Mouse (Mus musculus): ENCODE measurements around the gene Erich3. TPM values are rescaled to one million over a fixed set of nuclear protein-coding genes. Genes with fewer than 3 reads are reported as not detected.

Erich3 gene
- polyA plus RNA-seq, 1 experiment = 147 TPM

- no peak for TF ChIP-seq POLR2A (IDR thresholded peaks at IDR 0.05; ENCODE audit: control insufficient read depth, low read depth, low read length)
- TF ChIP-seq CTCF (IDR thresholded peaks at IDR 0.05; ENCODE audit: control insufficient read depth, insufficient read depth, insufficient replicate concordance, low read depth, low read length) = no peak
- Histone ChIP-seq H3K36me3 (ENCODE audit: control insufficient read depth, insufficient read depth, low read length) (no peaks in the 10 kb centered on the region), H3K4me3 (ENCODE audit: control insufficient read depth, low read depth, low read length) (no peak overlapping the region), H3K4me1 (ENCODE audit: control insufficient read depth, insufficient read depth, low read length) (no peaks in the 10 kb centered on the region), H3K27me3 (ENCODE audit: control insufficient read depth, insufficient read depth, low read length) (no peaks in the 10 kb centered on the region), H3K27ac (ENCODE audit: control insufficient read depth, insufficient read depth, low read depth, low read length) (no peak overlapping the region)
These were observed 30.2 kb downstream of the Erich3 start for GRCm38 (mm10) chr3:154693902-154694301.

- H3K36me3 ChIP-seq (ENCODE audit: control insufficient read depth, insufficient read depth, low read length) = no peaks in the 10 kb centered on the region
- TF ChIP-seq CTCF (IDR thresholded peaks at IDR 0.05; ENCODE audit: control insufficient read depth, insufficient read depth, insufficient replicate concordance, low read depth, low read length) (no peak), POLR2A (IDR thresholded peaks at IDR 0.05; ENCODE audit: control insufficient read depth, low read depth, low read length) (no peak)
- no peaks in the 10 kb centered on the region for H3K27me3 ChIP-seq (ENCODE audit: control insufficient read depth, insufficient read depth, low read length)
- no peak overlapping the region for H3K27ac ChIP-seq (ENCODE audit: control insufficient read depth, insufficient read depth, low read depth, low read length)
- H3K4me3 ChIP-seq (ENCODE audit: control insufficient read depth, low read depth, low read length) = no peak overlapping the region
- no peaks in the 10 kb centered on the region for H3K4me1 ChIP-seq (ENCODE audit: control insufficient read depth, insufficient read depth, low read length)
These were observed 33.0 kb downstream of the Erich3 start for GRCm38 (mm10) chr3:154696611-154697010.

GRCm38 (mm10) chr3:154698907-154699306 is 35.2 kb downstream of the Erich3 start:
- Histone ChIP-seq H3K4me1 (ENCODE audit: control insufficient read depth, insufficient read depth, low read length) (no peaks in the 10 kb centered on the region), H3K27me3 (ENCODE audit: control insufficient read depth, insufficient read depth, low read length) (no peaks in the 10 kb centered on the region), H3K27ac (ENCODE audit: control insufficient read depth, insufficient read depth, low read depth, low read length) (no peak overlapping the region), H3K36me3 (ENCODE audit: control insufficient read depth, insufficient read depth, low read length) (no peaks in the 10 kb centered on the region), H3K4me3 (ENCODE audit: control insufficient read depth, low read depth, low read length) (no peak overlapping the region)
- TF ChIP-seq POLR2A (IDR thresholded peaks at IDR 0.05; ENCODE audit: control insufficient read depth, low read depth, low read length) = no peak
- TF ChIP-seq CTCF (IDR thresholded peaks at IDR 0.05; ENCODE audit: control insufficient read depth, insufficient read depth, insufficient replicate concordance, low read depth, low read length) = no peak

GRCm38 (mm10) chr3:154700296-154700695 is 36.6 kb downstream of the Erich3 start:
- Histone ChIP-seq H3K27me3 (ENCODE audit: control insufficient read depth, insufficient read depth, low read length) (no peaks in the 10 kb centered on the region), H3K27ac (ENCODE audit: control insufficient read depth, insufficient read depth, low read depth, low read length) (no peak overlapping the region), H3K4me1 (ENCODE audit: control insufficient read depth, insufficient read depth, low read length) (no peaks in the 10 kb centered on the region), H3K4me3 (ENCODE audit: control insufficient read depth, low read depth, low read length) (no peak overlapping the region), H3K36me3 (ENCODE audit: control insufficient read depth, insufficient read depth, low read length) (no peaks in the 10 kb centered on the region)
- TF ChIP-seq CTCF (IDR thresholded peaks at IDR 0.05; ENCODE audit: control insufficient read depth, insufficient read depth, insufficient replicate concordance, low read depth, low read length) = no peak
- TF ChIP-seq POLR2A (IDR thresholded peaks at IDR 0.05; ENCODE audit: control insufficient read depth, low read depth, low read length) = no peak

GRCm38 (mm10) chr3:154700735-154701134 is 37.1 kb downstream of the Erich3 start:
- Histone ChIP-seq H3K4me3 (ENCODE audit: control insufficient read depth, low read depth, low read length) (no peak overlapping the region), H3K36me3 (ENCODE audit: control insufficient read depth, insufficient read depth, low read length) (no peaks in the 10 kb centered on the region), H3K27me3 (ENCODE audit: control insufficient read depth, insufficient read depth, low read length) (no peaks in the 10 kb centered on the region), H3K27ac (ENCODE audit: control insufficient read depth, insufficient read depth, low read depth, low read length) (no peak overlapping the region), H3K4me1 (ENCODE audit: control insufficient read depth, insufficient read depth, low read length) (no peaks in the 10 kb centered on the region)
- no peak for TF ChIP-seq POLR2A (IDR thresholded peaks at IDR 0.05; ENCODE audit: control insufficient read depth, low read depth, low read length)
- TF ChIP-seq CTCF (IDR thresholded peaks at IDR 0.05; ENCODE audit: control insufficient read depth, insufficient read depth, insufficient replicate concordance, low read depth, low read length) = no peak

- Histone ChIP-seq H3K36me3 (ENCODE audit: control insufficient read depth, insufficient read depth, low read length) (no peaks in the 10 kb centered on the region), H3K4me3 (ENCODE audit: control insufficient read depth, low read depth, low read length) (no peak overlapping the region), H3K27me3 (ENCODE audit: control insufficient read depth, insufficient read depth, low read length) (no peaks in the 10 kb centered on the region), H3K4me1 (ENCODE audit: control insufficient read depth, insufficient read depth, low read length) (no peaks in the 10 kb centered on the region), H3K27ac (ENCODE audit: control insufficient read depth, insufficient read depth, low read depth, low read length) (no peak overlapping the region)
- no peak for TF ChIP-seq CTCF (IDR thresholded peaks at IDR 0.05; ENCODE audit: control insufficient read depth, insufficient read depth, insufficient replicate concordance, low read depth, low read length)
- no peak for TF ChIP-seq POLR2A (IDR thresholded peaks at IDR 0.05; ENCODE audit: control insufficient read depth, low read depth, low read length)
These were observed 41.1 kb downstream of the Erich3 start for GRCm38 (mm10) chr3:154704755-154705154.

GRCm38 (mm10) chr3:154708150-154708549 is 44.5 kb downstream of the Erich3 start:
- Histone ChIP-seq H3K36me3 (ENCODE audit: control insufficient read depth, insufficient read depth, low read length) (no peaks in the 10 kb centered on the region), H3K4me1 (ENCODE audit: control insufficient read depth, insufficient read depth, low read length) (no peaks in the 10 kb centered on the region), H3K4me3 (ENCODE audit: control insufficient read depth, low read depth, low read length) (peak overlapping the region; percentile 69; the same call in 1 of the 2 replicates), H3K27ac (ENCODE audit: control insufficient read depth, insufficient read depth, low read depth, low read length) (no peak overlapping the region), H3K27me3 (ENCODE audit: control insufficient read depth, insufficient read depth, low read length) (no peaks in the 10 kb centered on the region)
- no peak for TF ChIP-seq POLR2A (IDR thresholded peaks at IDR 0.05; ENCODE audit: control insufficient read depth, low read depth, low read length)
- TF ChIP-seq CTCF (IDR thresholded peaks at IDR 0.05; ENCODE audit: control insufficient read depth, insufficient read depth, insufficient replicate concordance, low read depth, low read length) = no peak

GRCm38 (mm10) chr3:154723198-154723597 is 59.5 kb downstream of the Erich3 start:
- H3K27ac ChIP-seq (ENCODE audit: control insufficient read depth, insufficient read depth, low read depth, low read length) = no peak overlapping the region

More at GRCm38 (mm10) chr3:154723198-154723597, 59.5 kb downstream of the Erich3 start:
- Histone ChIP-seq H3K27me3 (ENCODE audit: control insufficient read depth, insufficient read depth, low read length) (no peaks in the 10 kb centered on the region), H3K4me1 (ENCODE audit: control insufficient read depth, insufficient read depth, low read length) (no peaks in the 10 kb centered on the region), H3K36me3 (ENCODE audit: control insufficient read depth, insufficient read depth, low read length) (no peaks in the 10 kb centered on the region), H3K4me3 (ENCODE audit: control insufficient read depth, low read depth, low read length) (no peak overlapping the region)
- TF ChIP-seq POLR2A (IDR thresholded peaks at IDR 0.05; ENCODE audit: control insufficient read depth, low read depth, low read length) (no peak), CTCF (IDR thresholded peaks at IDR 0.05; ENCODE audit: control insufficient read depth, insufficient read depth, insufficient replicate concordance, low read depth, low read length) (no peak)
